Mouse (Mus musculus) liver, adult 10 weeks (tissue): ENCODE measurements around the gene Olfr418. TPM values are rescaled to one million over a fixed set of nuclear protein-coding genes. Genes with fewer than 3 reads are reported as not detected.

Experiments
- polyA plus RNA-seq: library from polyadenylated mRNA; stranded (reverse); fragments of 350-450 nt; fragmentation: Illumina TruSeq; extraction: RNeasy Lipid Tissue Mini Kit (QIAGEN cat#74804); gene quantifications from one replicate; pipeline ENCODE4 v1.2.3, GENCODE M21; 2014; ENCODE audit warnings: low read depth, low replicate concordance

The Olfr418 gene
- not detected for polyA plus RNA-seq

DNA sequence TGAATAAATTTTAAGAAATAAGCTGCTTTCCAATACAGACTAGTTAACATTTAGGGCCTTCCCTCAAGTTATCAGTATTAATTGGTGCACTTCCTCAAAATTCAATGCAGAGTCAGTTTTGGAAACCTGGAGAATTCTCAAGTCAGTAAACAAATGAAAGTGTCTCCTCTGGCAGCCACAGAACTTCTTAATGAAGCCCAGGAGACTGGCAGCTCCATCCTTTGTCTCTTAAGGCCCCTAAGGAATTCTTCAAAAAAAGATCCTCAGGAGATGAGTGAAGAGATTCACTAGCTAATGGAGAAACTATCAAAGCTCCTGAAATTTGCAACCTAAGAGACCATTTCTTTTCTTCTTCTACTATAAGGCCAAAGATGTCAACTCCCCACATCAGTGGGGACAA is at the start of gene Olfr418:
Gene Olfr418, plus strand, starts transcription at position 301 of the 400 bp plus-strand sequence.

GRCm38 (mm10) chr1:173227081-173227480 is 38.7 kb upstream of the Olfr418 start, which contains the start of gene Fcer1a:
Fcer1a (minus strand) TSS chr1:173227214.

GRCm38 (mm10) chr1:173277677-173278076 is 11.9 kb downstream of the Olfr418 start, which contains the start of gene Mptx2:
Mptx2 (minus strand) TSS chr1:173277777.

Other genes starting within 250 kb of the Olfr418 start
- not detected for gene Olfr1408, start 128.6 kb upstream of the Olfr418 start, polyA plus RNA-seq
- not detected for gene Olfr1406, start 75.4 kb upstream of the Olfr418 start, polyA plus RNA-seq
- not detected for gene Olfr218, start 68.2 kb upstream of the Olfr418 start, polyA plus RNA-seq
- gene Olfr1404, start 53.6 kb upstream of the Olfr418 start, polyA plus RNA-seq, result not detected
- gene Fcer1a, start 38.8 kb upstream of the Olfr418 start, polyA plus RNA-seq, result not detected
- not detected for gene Mptx2, start 11.8 kb downstream of the Olfr418 start, polyA plus RNA-seq
- 0.61 TPM for gene Ackr1, start 67.7 kb downstream of the Olfr418 start, polyA plus RNA-seq
- gene Aim2, start 84.9 kb downstream of the Olfr418 start, polyA plus RNA-seq, result 3.3 TPM
- gene Cadm3, start 101.7 kb downstream of the Olfr418 start, polyA plus RNA-seq, result 1.4 TPM
- 1.7 TPM for gene Ifi206, start 225.0 kb downstream of the Olfr418 start, polyA plus RNA-seq